Mouse (Mus musculus) stomach, postnatal 0 days (tissue): Measurements from ENCODE around the gene Tango6. TPM values are rescaled to one million over a fixed set of nuclear protein-coding genes. Genes with fewer than 3 reads are reported as not detected.

Experiments used
- ATAC-seq: fragments of 200-750 bp; cut with Nextera tagmentation; 2 replicates; pipeline ENCODE4 v1.8.0; 2017; ENCODE audit not compliant: low FRiP score, low TSS enrichment
- DNase-seq: peaks from one replicate; pipeline ENCODE4 v3.0.0-alpha.2; 2016; ENCODE audit warnings: low spot score
- H3K27ac ChIP-seq: fragments of 300-500 bp; sonication (generic); replicated peaks from 2 replicates; pipeline ENCODE4 v1.5.1; 2014; ENCODE audit warnings: mild to moderate bottlenecking, control low read depth
- H3K27me3 ChIP-seq: fragments of 300-500 bp; sonication (generic); 2 replicates; pipeline ENCODE4 v1.6.1; 2014; ENCODE audit warnings: low read length; ENCODE audit not compliant: control insufficient read depth, insufficient read depth
- H3K36me3 ChIP-seq: fragments of 300-500 bp; sonication (generic); 2 replicates; pipeline ENCODE4 v1.6.1; 2014; ENCODE audit warnings: low read length, mixed read lengths; ENCODE audit not compliant: control insufficient read depth, insufficient read depth
- H3K4me1 ChIP-seq: fragments of 300-500 bp; sonication (generic); replicated peaks from 2 replicates; pipeline ENCODE4 v1.6.1; 2014; ENCODE audit warnings: antibody characterized with exemption; ENCODE audit not compliant: control insufficient read depth, insufficient read depth
- H3K4me2 ChIP-seq: fragments of 300-500 bp; sonication (generic); replicated peaks from 2 replicates; pipeline ENCODE4 v1.6.1; 2014; ENCODE audit warnings: low read depth, mild to moderate bottlenecking, control low read depth, moderate library complexity
- H3K4me3 ChIP-seq: fragments of 300-500 bp; sonication (generic); 2 replicates; pipeline ENCODE4 v1.5.1; 2014; ENCODE audit warnings: low read depth, low read length, control low read depth
- H3K9ac ChIP-seq: fragments of 300-500 bp; sonication (generic); 2 replicates; pipeline ENCODE4 v1.6.1; 2014; ENCODE audit warnings: mild to moderate bottlenecking, low read length, control low read depth, mixed read lengths
- H3K9me3 ChIP-seq: fragments of 300-500 bp; sonication (generic); 2 replicates; pipeline ENCODE4 v1.6.1; 2016; ENCODE audit warnings: low read length; ENCODE audit not compliant: control insufficient read depth
- CTCF ChIP-seq: IDR thresholded peaks from 2 replicates; pipeline ENCODE4 v1.5.1; 2016; ENCODE audit warnings: antibody characterized with exemption, low read depth, mild to moderate bottlenecking, moderate library complexity
- EP300 ChIP-seq: optimal IDR thresholded peaks from 2 replicates; pipeline ENCODE3; 2016; ENCODE audit warnings: antibody characterized with exemption
- WGBS: fragments of 180-500 bp; shearing (Covaris S2); extraction: QIAGEN DNeasy Blood & Tissue Kit; methylation state at CpG from one replicate; pipeline ENCODE4 v1.1.7; 2014; 5-methylcytosine and 5-hydroxymethylcytosine counted together
- polyA plus RNA-seq: library from polyadenylated mRNA; unstranded; fragments of >200 nt; fragmentation: Nextera tagmentation; extraction: Ambion mirVana; gene quantifications from 2 replicates; pipeline ENCODE4 v1.2.1, GENCODE M21; 2015

Gene Tango6
- polyA plus RNA-seq, 1 experiment from 2014 or later = 3.0 TPM

- H3K4me1 ChIP-seq = no peaks in the 10 kb centered on the region
Observed at GRCm38 (mm10) chr8:106761867-106762523, 79.1 kb downstream of the Tango6 start.

GRCm38 (mm10) chr8:106764529-106764928 is 81.7 kb downstream of the Tango6 start:
- Histone ChIP-seq H3K36me3 (no peaks in the 10 kb centered on the region), H3K27me3 (no peaks in the 10 kb centered on the region), H3K27ac (no peak overlapping the region), H3K4me3 (no peak overlapping the region), H3K4me2 (no peak overlapping the region), H3K9me3 (no peaks in the 10 kb centered on the region), H3K4me1 (no peaks in the 10 kb centered on the region), H3K9ac (no peak overlapping the region)
- ATAC-seq (no peak), DNase-seq (no peak)
- 86% methylated on average over 1 of the region's 1 CpGs for WGBS
- no peak for TF ChIP-seq CTCF
- TF ChIP-seq EP300 = no peak

More at GRCm38 (mm10) chr8:106761867-106762523, 79.1 kb downstream of the Tango6 start:
- ATAC-seq (no peak), DNase-seq (no peak)
- no peaks in the 10 kb centered on the region for H3K9me3 ChIP-seq
- H3K4me3 ChIP-seq = no peak overlapping the region
- H3K27me3 ChIP-seq = no peaks in the 10 kb centered on the region
- 0 out of 2 replicates have a peak, but pooled peaks have one; percentile 5 for TF ChIP-seq CTCF
- TF ChIP-seq EP300 = no peak
- H3K4me2 ChIP-seq = no peak overlapping the region
- no peaks in the 10 kb centered on the region for H3K36me3 ChIP-seq
- no peak overlapping the region for H3K9ac ChIP-seq
- WGBS = 35% methylated on average over 7 of the region's 7 CpGs
- no peak overlapping the region for H3K27ac ChIP-seq

GRCm38 (mm10) chr8:106765570-106765969 is 82.7 kb downstream of the Tango6 start:
- no peak for ATAC-seq
- no peaks in the 10 kb centered on the region for H3K36me3 ChIP-seq
- no peak overlapping the region for H3K27ac ChIP-seq
- WGBS = 97% methylated on average over 2 of the region's 2 CpGs
- no peak overlapping the region for H3K4me2 ChIP-seq
- no peaks in the 10 kb centered on the region for H3K4me1 ChIP-seq
- H3K4me3 ChIP-seq = no peak overlapping the region
- no peaks in the 10 kb centered on the region for H3K27me3 ChIP-seq
- no peaks in the 10 kb centered on the region for H3K9me3 ChIP-seq
- TF ChIP-seq CTCF (no peak), EP300 (no peak)
- no peak overlapping the region for H3K9ac ChIP-seq
- no peak for DNase-seq

- no peak for ATAC-seq
- H3K36me3 ChIP-seq = no peaks in the 10 kb centered on the region
- no peaks in the 10 kb centered on the region for H3K4me1 ChIP-seq
- H3K9ac ChIP-seq = no peak overlapping the region
- no peaks in the 10 kb centered on the region for H3K9me3 ChIP-seq
- no peak overlapping the region for H3K4me3 ChIP-seq
- H3K27ac ChIP-seq = no peak overlapping the region
- WGBS = 93% methylated on average over 5 of the region's 5 CpGs
- H3K4me2 ChIP-seq = no peak overlapping the region
- no peak for TF ChIP-seq EP300
- TF ChIP-seq CTCF = no peak
- DNase-seq = no peak
- no peaks in the 10 kb centered on the region for H3K27me3 ChIP-seq
Observed at GRCm38 (mm10) chr8:106766736-106767135, 83.9 kb downstream of the Tango6 start.

GRCm38 (mm10) chr8:106769147-106769805 is 86.4 kb downstream of the Tango6 start:
- H3K27me3 ChIP-seq = no peaks in the 10 kb centered on the region
- no peak overlapping the region for H3K9ac ChIP-seq
- H3K4me3 ChIP-seq = no peak overlapping the region
- ATAC-seq (no peak), DNase-seq (no peak)
- H3K4me1 ChIP-seq = no peaks in the 10 kb centered on the region
- WGBS = 75% methylated on average over 13 of the region's 13 CpGs
- no peaks in the 10 kb centered on the region for H3K9me3 ChIP-seq
- H3K4me2 ChIP-seq = no peak overlapping the region
- TF ChIP-seq EP300 = no peak
- TF ChIP-seq CTCF = no peak
- H3K36me3 ChIP-seq = no peaks in the 10 kb centered on the region
- H3K27ac ChIP-seq = 0 out of 2 replicates have a peak overlapping the region, but pooled peaks have one; percentile 35

GRCm38 (mm10) chr8:106770596-106771179 is 87.8 kb downstream of the Tango6 start:
- WGBS = 90% methylated on average over 9 of the region's 9 CpGs

More at GRCm38 (mm10) chr8:106770596-106771179, 87.8 kb downstream of the Tango6 start:
- Histone ChIP-seq H3K9ac (no peak overlapping the region), H3K27me3 (no peaks in the 10 kb centered on the region), H3K27ac (no peak overlapping the region), H3K4me3 (no peak overlapping the region), H3K4me1 (no peaks in the 10 kb centered on the region), H3K4me2 (no peak overlapping the region), H3K36me3 (no peaks in the 10 kb centered on the region), H3K9me3 (no peaks in the 10 kb centered on the region)
- TF ChIP-seq EP300 (no peak), CTCF (no peak)
- ATAC-seq (no peak), DNase-seq (no peak)
